Mouse (Mus musculus) hindbrain, embryonic 11.5 days (tissue): ENCODE data around the gene Arid3b. TPM values are rescaled to one million over a fixed set of nuclear protein-coding genes. Genes with fewer than 3 reads are reported as not detected.

ENCODE experiments used
- ATAC-seq: fragments of 200-750 bp; cut with Nextera tagmentation; 2 replicates; pipeline ENCODE4 v1.8.0; 2017; ENCODE audit warnings: mild to moderate bottlenecking, moderate TSS enrichment, moderate library complexity; ENCODE audit not compliant: low FRiP score
- DNase-seq: peaks from one replicate; pipeline ENCODE4 v3.0.0-alpha.2; 2015; ENCODE audit warnings: low spot score
- H3K27ac ChIP-seq: fragments of 300-500 bp; sonication (generic); 2 replicates; pipeline ENCODE4 v1.5.1; 2014; ENCODE audit warnings: mild to moderate bottlenecking, low read depth, low read length
- H3K27me3 ChIP-seq: fragments of 300-500 bp; sonication (generic); 2 replicates; pipeline ENCODE4 v1.6.1; 2014; ENCODE audit warnings: mild to moderate bottlenecking, low read length, moderate library complexity, mixed read lengths; ENCODE audit not compliant: control insufficient read depth, insufficient read depth
- H3K36me3 ChIP-seq: fragments of 300-500 bp; sonication (generic); 2 replicates; pipeline ENCODE4 v1.6.1; 2014; ENCODE audit warnings: mild to moderate bottlenecking, low read length, moderate library complexity, mixed read lengths; ENCODE audit not compliant: control insufficient read depth, insufficient read depth
- H3K4me1 ChIP-seq: fragments of 300-500 bp; sonication (generic); replicated peaks from 2 replicates; pipeline ENCODE4 v1.6.1; 2014; ENCODE audit warnings: low read length, mixed read lengths; ENCODE audit not compliant: control insufficient read depth, insufficient read depth
- H3K4me2 ChIP-seq: fragments of 300-500 bp; sonication (generic); replicated peaks from 2 replicates; pipeline ENCODE4 v1.6.1; 2014; ENCODE audit warnings: mild to moderate bottlenecking, low read depth, low read length
- H3K4me3 ChIP-seq: fragments of 300-500 bp; sonication (generic); 2 replicates; pipeline ENCODE4 v1.5.1; 2014; ENCODE audit warnings: low read depth, low read length
- H3K9ac ChIP-seq: fragments of 300-500 bp; sonication (generic); 2 replicates; pipeline ENCODE4 v1.6.1; 2014; ENCODE audit warnings: low read depth, low read length
- H3K9me3 ChIP-seq: fragments of 300-500 bp; sonication (generic); 2 replicates; pipeline ENCODE4 v1.6.1; 2016; ENCODE audit warnings: low read length; ENCODE audit not compliant: control insufficient read depth
- WGBS: fragments of 180-500 bp; shearing (Covaris S2); extraction: QIAGEN DNeasy Blood & Tissue Kit; methylation state at CpG from one replicate; pipeline ENCODE4 v1.1.7; 2014; 5-methylcytosine and 5-hydroxymethylcytosine counted together
- polyA plus RNA-seq: library from polyadenylated mRNA; unstranded; fragments of >200 nt; fragmentation: Nextera tagmentation; extraction: Ambion mirVana; gene quantifications from 2 replicates; pipeline ENCODE4 v1.2.1, GENCODE M21; 2014

Arid3b gene
- polyA plus RNA-seq, 1 experiment from 2014 or later, result 27.7 TPM

DNA sequence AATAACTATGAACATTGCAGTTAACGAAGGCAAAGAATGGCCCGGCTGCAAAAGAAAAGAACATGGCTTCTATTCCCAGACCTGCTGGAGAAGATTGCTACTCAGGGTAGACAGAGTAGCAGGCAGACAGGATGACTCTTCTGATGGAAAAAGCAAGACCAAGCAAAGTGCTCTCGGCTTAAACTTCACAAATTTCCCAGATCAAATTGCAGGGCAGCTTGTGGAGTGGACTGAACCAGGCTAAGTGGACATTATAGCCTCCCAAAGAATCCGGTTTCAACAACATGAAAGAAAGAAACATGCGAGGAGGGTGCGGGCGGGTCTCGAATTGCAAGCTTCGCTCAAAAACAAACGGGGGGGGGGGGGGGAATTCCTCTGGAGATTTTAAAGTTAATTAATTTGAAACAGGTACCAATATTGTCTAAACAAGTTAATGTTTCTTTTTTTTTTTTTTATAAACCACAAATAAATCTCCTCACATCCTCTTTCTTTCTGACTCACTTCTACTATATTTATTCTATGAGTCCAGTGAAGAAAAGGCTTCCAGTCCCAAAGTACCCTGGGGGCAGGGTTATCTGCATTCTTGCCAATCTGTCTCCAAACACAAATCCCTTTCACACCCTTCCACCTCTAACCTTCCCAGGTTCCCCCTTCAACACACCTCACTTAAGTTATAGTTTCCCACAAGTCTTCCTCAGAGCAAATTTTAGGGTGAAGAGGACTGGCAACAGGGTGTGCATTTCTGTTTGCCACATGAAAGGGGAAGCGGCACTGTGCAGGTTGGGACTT, 1.8 kb downstream of the Arid3b start:
- Histone ChIP-seq H3K9me3 (no peaks in the 10 kb centered on the region), H3K4me1 (peaks cover 17% of the 10 kb centered on the region), H3K9ac (0 out of 2 replicates have a peak overlapping the region, but pooled peaks have one; percentile 31), H3K4me2 (peak overlapping the region; percentile 59), H3K27ac (no peak overlapping the region), H3K4me3 (peak overlapping the region; percentile 74), H3K36me3 (no peaks in the 10 kb centered on the region), H3K27me3 (no peaks in the 10 kb centered on the region)
- DNase-seq, result no peak
- 18% methylated on average over 11 of the region's 11 CpGs for WGBS
- ATAC-seq, result no peak

- WGBS, result 70% methylated on average over 9 of the region's 9 CpGs
These were observed 2.7 kb downstream of the Arid3b start for GRCm38 (mm10) chr9:57833762-57834471.

DNA sequence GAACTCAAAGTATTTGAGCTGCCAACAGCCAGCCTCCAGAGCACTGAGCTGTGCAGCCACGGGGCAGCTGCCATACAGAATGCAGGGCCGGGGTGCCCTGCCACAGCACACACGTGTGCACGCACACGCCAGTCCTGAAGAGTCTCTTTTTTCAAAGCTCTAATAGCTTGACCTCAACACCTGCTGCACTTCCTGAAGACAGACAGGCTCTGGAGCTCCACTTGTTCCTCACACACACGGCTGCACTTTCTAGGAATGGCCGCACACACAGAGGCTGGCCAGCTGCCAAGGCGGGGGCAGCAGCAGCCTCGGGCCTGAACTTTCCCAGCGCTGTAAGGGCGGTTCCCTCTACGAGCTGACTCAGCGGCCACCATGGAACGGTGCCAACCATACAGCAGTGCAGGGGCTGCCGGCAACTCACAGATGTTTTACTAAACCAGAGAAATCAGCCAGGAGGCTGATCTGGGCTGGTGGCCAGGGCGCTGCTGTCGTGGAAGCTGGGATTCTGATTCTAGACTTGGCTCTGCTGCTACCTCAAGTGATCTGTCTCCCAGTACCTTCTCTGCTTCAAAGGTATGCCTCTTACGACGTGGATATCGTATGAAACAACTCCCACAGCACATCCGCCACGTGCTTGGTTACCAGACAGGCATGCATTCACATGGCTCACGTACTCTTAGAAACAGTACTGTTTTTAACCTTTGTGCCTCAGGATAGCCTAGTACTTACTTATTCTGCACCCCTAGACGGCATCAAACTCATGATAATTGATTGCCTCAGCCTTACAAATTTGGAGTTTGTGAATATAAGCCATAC, 5.1 kb downstream of the Arid3b start:
- Histone ChIP-seq H3K9ac (no peak overlapping the region), H3K36me3 (no peaks in the 10 kb centered on the region), H3K4me2 (peak overlapping the region; percentile 9; the same call in 1 of the 2 replicates), H3K9me3 (no peaks in the 10 kb centered on the region), H3K27me3 (no peaks in the 10 kb centered on the region), H3K4me1 (peaks cover 17% of the 10 kb centered on the region), H3K4me3 (no peak overlapping the region; the same call in 1 of the 2 replicates), H3K27ac (no peak overlapping the region)
- 32% methylated on average over 24 of the region's 24 CpGs for WGBS
- DNase-seq (peak; percentile 88), ATAC-seq (peak; percentile 85)

More at GRCm38 (mm10) chr9:57833762-57834471, 2.7 kb downstream of the Arid3b start:
- DNase-seq (no peak), ATAC-seq (no peak)
- Histone ChIP-seq H3K4me2 (peak overlapping the region; percentile 18; the same call in 1 of the 2 replicates), H3K9me3 (no peaks in the 10 kb centered on the region), H3K4me3 (no peak overlapping the region), H3K9ac (no peak overlapping the region; the same call in 1 of the 2 replicates), H3K36me3 (no peaks in the 10 kb centered on the region), H3K27me3 (no peaks in the 10 kb centered on the region), H3K27ac (no peak overlapping the region), H3K4me1 (peaks cover 17% of the 10 kb centered on the region)

GRCm38 (mm10) chr9:57829812-57830557, 6.6 kb downstream of the Arid3b start:
- H3K4me1 ChIP-seq, result peaks cover 17% of the 10 kb centered on the region
- no peaks in the 10 kb centered on the region for H3K27me3 ChIP-seq
- H3K4me2 ChIP-seq, result no peak overlapping the region; the same call in 1 of the 2 replicates
- no peaks in the 10 kb centered on the region for H3K9me3 ChIP-seq
- peak; percentile 34 for DNase-seq
- peak overlapping the region; percentile 12; the same call in 1 of the 2 replicates for H3K9ac ChIP-seq
- ATAC-seq, result no peak
- H3K27ac ChIP-seq, result no peak overlapping the region
- no peak overlapping the region for H3K4me3 ChIP-seq
- WGBS, result 35% methylated on average over 6 of the region's 6 CpGs
- H3K36me3 ChIP-seq, result no peaks in the 10 kb centered on the region

DNA sequence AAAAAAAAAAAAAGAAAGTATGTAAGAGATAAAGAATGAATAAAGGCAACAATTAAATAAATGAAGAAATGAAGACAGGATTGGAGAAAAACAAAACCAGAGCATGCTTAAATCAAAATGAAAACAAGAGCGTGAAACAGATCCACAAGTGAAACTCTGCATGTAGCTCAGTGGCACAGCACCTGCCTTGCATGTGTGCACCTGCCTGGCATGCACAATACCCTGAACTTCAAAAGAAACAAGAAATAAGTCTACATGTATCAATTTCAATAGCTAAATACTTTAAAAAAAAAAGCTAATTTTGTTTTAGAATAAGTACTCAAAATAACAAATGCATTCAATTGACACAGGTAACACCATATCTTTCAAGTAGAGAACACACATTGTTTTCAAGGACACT, 13.2 kb downstream of the Arid3b start:
- DNase-seq, result no peak
- Histone ChIP-seq H3K9me3 (no peaks in the 10 kb centered on the region), H3K36me3 (no peaks in the 10 kb centered on the region), H3K27me3 (no peaks in the 10 kb centered on the region), H3K4me1 (peaks cover 4% of the 10 kb centered on the region; the same call in 1 of the 2 replicates), H3K9ac (no peak overlapping the region), H3K4me3 (no peak overlapping the region), H3K4me2 (no peak overlapping the region), H3K27ac (no peak overlapping the region)
- ATAC-seq, result no peak
- WGBS, result 95% methylated on average over 1 of the region's 1 CpGs

DNA sequence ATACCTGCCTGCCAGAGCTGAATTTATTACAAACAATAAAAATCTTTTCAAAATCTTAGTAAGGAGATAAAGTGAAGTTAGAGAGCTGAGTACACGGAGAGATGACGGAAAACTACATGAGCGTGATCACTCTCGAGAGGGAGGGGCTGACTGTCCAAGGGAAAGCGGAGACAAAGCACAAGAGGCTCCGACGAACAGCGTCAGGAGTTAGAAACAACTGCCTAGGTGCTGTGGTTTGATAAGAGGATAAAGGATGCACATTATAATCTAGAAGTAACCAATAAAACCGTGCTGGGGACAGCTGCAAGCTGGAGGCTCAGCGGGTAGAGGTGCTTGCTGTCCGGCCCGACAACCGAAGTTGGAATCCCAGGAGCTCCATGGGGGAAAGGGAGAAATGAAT, 13.8 kb downstream of the Arid3b start:
- H3K4me3 ChIP-seq, result no peak overlapping the region
- ATAC-seq, result no peak
- DNase-seq, result no peak
- peaks cover 5% of the 10 kb centered on the region for H3K4me1 ChIP-seq
- no peak overlapping the region for H3K9ac ChIP-seq
- H3K4me2 ChIP-seq, result no peak overlapping the region
- H3K36me3 ChIP-seq, result no peaks in the 10 kb centered on the region
- H3K27me3 ChIP-seq, result no peaks in the 10 kb centered on the region
- no peak overlapping the region for H3K27ac ChIP-seq
- H3K9me3 ChIP-seq, result no peaks in the 10 kb centered on the region
- WGBS, result 67% methylated on average over 13 of the region's 13 CpGs

- Histone ChIP-seq H3K9me3 (no peaks in the 10 kb centered on the region), H3K4me3 (no peak overlapping the region), H3K27me3 (no peaks in the 10 kb centered on the region), H3K27ac (no peak overlapping the region), H3K4me1 (peaks cover 6% of the 10 kb centered on the region), H3K9ac (no peak overlapping the region), H3K36me3 (no peaks in the 10 kb centered on the region), H3K4me2 (no peak overlapping the region)
- ATAC-seq (no peak), DNase-seq (peak; percentile 37)
- 20% methylated on average over 16 of the region's 16 CpGs for WGBS
These were observed 16.2 kb downstream of the Arid3b start for GRCm38 (mm10) chr9:57820186-57821080.
